Mouse (Mus musculus): ENCODE measurements around the gene Zpld1. TPM values are rescaled to one million over a fixed set of nuclear protein-coding genes. Genes with fewer than 3 reads are reported as not detected.

The Zpld1 gene
- polyA plus RNA-seq, 1 experiment from 2014 or later: 0.40 TPM

GRCm38 (mm10) chr16:55203945-55204344 is 93.8 kb downstream of the Zpld1 start:
- ATAC-seq (replicated peaks; ENCODE audit: low FRiP score): no peak
- H3K9ac ChIP-seq: no peak overlapping the region
- no peaks in the 10 kb centered on the region for H3K4me1 ChIP-seq
- H3K9me3 ChIP-seq (replicated peaks): no peaks in the 10 kb centered on the region
- H3K4me3 ChIP-seq (replicated peaks): no peak overlapping the region
- 83% methylated on average over 1 of the region's 1 CpGs for WGBS
- H3K27me3 ChIP-seq: no peaks in the 10 kb centered on the region
- no peak overlapping the region for H3K27ac ChIP-seq
- no peak overlapping the region for H3K4me2 ChIP-seq
- no peaks in the 10 kb centered on the region for H3K36me3 ChIP-seq

GRCm38 (mm10) chr16:55190397-55190796 is 107.4 kb downstream of the Zpld1 start:
- no peaks in the 10 kb centered on the region for H3K27me3 ChIP-seq
- no peak overlapping the region for H3K4me2 ChIP-seq
- no peak overlapping the region for H3K4me3 ChIP-seq (replicated peaks)
- WGBS: 80% methylated on average over 2 of the region's 2 CpGs
- H3K4me1 ChIP-seq: no peaks in the 10 kb centered on the region
- no peak for ATAC-seq (replicated peaks; ENCODE audit: low FRiP score)
- no peak overlapping the region for H3K27ac ChIP-seq
- no peak overlapping the region for H3K9ac ChIP-seq
- no peaks in the 10 kb centered on the region for H3K9me3 ChIP-seq (replicated peaks)
- H3K36me3 ChIP-seq: no peaks in the 10 kb centered on the region

GRCm38 (mm10) chr16:55185370-55185769 is 112.4 kb downstream of the Zpld1 start:
- H3K4me3 ChIP-seq (replicated peaks): no peak overlapping the region
- no peaks in the 10 kb centered on the region for H3K27me3 ChIP-seq
- 91% methylated on average over 1 of the region's 1 CpGs for WGBS
- H3K9ac ChIP-seq: no peak overlapping the region
- no peaks in the 10 kb centered on the region for H3K9me3 ChIP-seq (replicated peaks)
- no peaks in the 10 kb centered on the region for H3K36me3 ChIP-seq
- H3K4me2 ChIP-seq: no peak overlapping the region
- H3K27ac ChIP-seq: no peak overlapping the region
- H3K4me1 ChIP-seq: no peaks in the 10 kb centered on the region
- no peak for ATAC-seq (replicated peaks; ENCODE audit: low FRiP score)
